Mouse (Mus musculus) cortical plate, adult 2 months (tissue): ENCODE results near the gene Arl4a.

Experiments used
- CTCF ChIP-seq: fragments of 200-500 bp; IDR thresholded peaks from 2 replicates; pipeline ENCODE4 v1.5.1; 2011; ENCODE audit warnings: mild to moderate bottlenecking, control low read depth, low read length; ENCODE audit not compliant: insufficient read depth; ENCODE audit errors: extremely low read depth
- POLR2A ChIP-seq: fragments of 200-500 bp; IDR thresholded peaks from 2 replicates; pipeline ENCODE4 v1.6.1; 2011; ENCODE audit warnings: mild to moderate bottlenecking, low read length, control low read depth; ENCODE audit not compliant: insufficient read depth; ENCODE audit errors: extremely low read depth

- TF ChIP-seq POLR2A = no peak
- no peak for TF ChIP-seq CTCF
These were observed 39.6 kb downstream of the Arl4a start for GRCm38 (mm10) chr12:39998070-39998852.
